Mouse (Mus musculus) ES-E14 (cell line): ENCODE data around the gene Hadhb. TPM values are rescaled to one million over a fixed set of nuclear protein-coding genes. Genes with fewer than 3 reads are reported as not detected.
A peak's percentile ranks its signal among the peaks of the same experiment; 100 is the strongest.

Source experiments
- DNase-seq: peaks from one replicate; pipeline ENCODE4 v3.0.0-alpha.2; 2013; ENCODE audit warnings: low read depth, low spot score
- H3K27ac ChIP-seq: 2 replicates; pipeline ENCODE4 v1.5.1; 2012; ENCODE audit warnings: low read depth, mild to moderate bottlenecking, low read length, moderate library complexity, mixed read lengths; ENCODE audit not compliant: poor library complexity, insufficient read depth, severe bottlenecking
- H3K36me3 ChIP-seq: 2 replicates; pipeline ENCODE4 v1.6.1; 2012; ENCODE audit warnings: mild to moderate bottlenecking, low read length, moderate library complexity, mixed read lengths; ENCODE audit not compliant: control insufficient read depth, poor library complexity, insufficient read depth, severe bottlenecking
- H3K4me1 ChIP-seq, 2 experiments: fragments of 150-350 bp in 1 of 2; sonication (generic) in 1 of 2; 2 replicates each; pipeline ENCODE4 v1.6.1; 2012; ENCODE audit warnings: low read length in 2 of 2, mild to moderate bottlenecking in 1 of 2, mixed read lengths in 1 of 2; ENCODE audit not compliant: control insufficient read depth in 2 of 2, insufficient read depth in 2 of 2, poor library complexity in 1 of 2
- H3K4me3 ChIP-seq, 2 experiments: fragments of 150-350 bp in 1 of 2; sonication (generic) in 1 of 2; 2 replicates each; pipeline ENCODE4 v1.5.1; 2012; ENCODE audit warnings: low read length in 2 of 2, low read depth in 1 of 2, mild to moderate bottlenecking in 1 of 2, mixed read lengths in 1 of 2; ENCODE audit not compliant: insufficient read depth in 1 of 2, poor library complexity in 1 of 2, severe bottlenecking in 1 of 2
- H3K9ac ChIP-seq: 2 replicates; pipeline ENCODE4 v1.6.1; 2012; ENCODE audit warnings: low read depth, mild to moderate bottlenecking, low read length, mixed read lengths; ENCODE audit not compliant: poor library complexity, insufficient read depth, severe bottlenecking
- H3K9me3 ChIP-seq: fragments of 150-350 bp; sonication (generic); 2 replicates; pipeline ENCODE4 v1.6.1; 2012; ENCODE audit warnings: low read depth, mild to moderate bottlenecking, low read length; ENCODE audit not compliant: control insufficient read depth, insufficient read depth
- CHD2 ChIP-seq: IDR thresholded peaks from 2 replicates; pipeline ENCODE4 v1.6.1; 2014; ENCODE audit warnings: mild to moderate bottlenecking, low read depth, low read length, inconsistent platforms
- HCFC1 ChIP-seq: IDR thresholded peaks from 2 replicates; pipeline ENCODE4 v1.6.1; 2012; ENCODE audit warnings: low read length, inconsistent platforms, borderline replicate concordance; ENCODE audit not compliant: insufficient read depth
- MAFK ChIP-seq: IDR thresholded peaks from 2 replicates; pipeline ENCODE4 v1.6.1; 2014; ENCODE audit warnings: mild to moderate bottlenecking, low read depth, low read length, inconsistent platforms; ENCODE audit not compliant: insufficient read depth
- ZC3H11A ChIP-seq: IDR thresholded peaks from 2 replicates; pipeline ENCODE4 v1.6.1; 2012; ENCODE audit warnings: low read depth, mild to moderate bottlenecking, inconsistent platforms, low read length, borderline replicate concordance
- ZNF384 ChIP-seq: IDR thresholded peaks from 2 replicates; pipeline ENCODE4 v1.6.1; 2012; ENCODE audit warnings: low read depth, low read length, inconsistent platforms
- in situ Hi-C, 2 experiments: fragments of 600-800 bp; cut with MboI; formaldehyde crosslinking; loops; one replicate each; pipeline ENCODE4 v1.15.1; 2025; ENCODE audit warnings: low sequenced_read_pairs in 2 of 2, inconsistent platforms in 1 of 2; ENCODE audit not compliant: unreplicated experiment in 2 of 2
- total RNA-seq: library from RNA; depleted of rRNA; stranded (reverse); fragments of 300-350 nt; gene quantifications from 2 replicates; pipeline ENCODE4 v1.2.3, GENCODE M21; 2012

The Hadhb gene
- total RNA-seq, 1 experiment = 110 TPM

- Histone ChIP-seq H3K9me3 (no peaks in the 10 kb centered on the region), H3K36me3 (no peaks in the 10 kb centered on the region), H3K4me1 (no peaks in the 10 kb centered on the region), H3K27ac (no peak overlapping the region), H3K9ac (no peak overlapping the region), H3K4me3 (no peak overlapping the region)
- DNase-seq = no peak
- in situ Hi-C loops = no loop called here
- TF ChIP-seq CHD2 (no peak), HCFC1 (no peak), MAFK (no peak), ZNF384 (no peak), ZC3H11A (no peak)
Measured at GRCm38 (mm10) chr5:30161836-30162235, 6.8 kb downstream of the Hadhb start.

GRCm38 (mm10) chr5:30162339-30162738 lies 7.3 kb downstream of the Hadhb start:
- DNase-seq = no peak
- H3K9ac ChIP-seq = no peak overlapping the region
- H3K4me1 ChIP-seq = no peaks in the 10 kb centered on the region
- no peak overlapping the region for H3K4me3 ChIP-seq
- no peaks in the 10 kb centered on the region for H3K36me3 ChIP-seq
- H3K27ac ChIP-seq = no peak overlapping the region
- no peak for TF ChIP-seq CHD2
- TF ChIP-seq ZC3H11A = no peak
- TF ChIP-seq HCFC1 = no peak
- TF ChIP-seq ZNF384 = no peak
- TF ChIP-seq MAFK = no peak
- in situ Hi-C loops = no loop called here
- H3K9me3 ChIP-seq = no peaks in the 10 kb centered on the region

- Histone ChIP-seq H3K4me3 (no peak overlapping the region), H3K9ac (no peak overlapping the region), H3K9me3 (no peaks in the 10 kb centered on the region), H3K27ac (no peak overlapping the region), H3K4me1 (no peaks in the 10 kb centered on the region), H3K36me3 (no peaks in the 10 kb centered on the region; the same call in 1 of the 2 replicates)
- in situ Hi-C loops = no loop called here
- TF ChIP-seq ZC3H11A (no peak), HCFC1 (no peak), ZNF384 (no peak), MAFK (no peak), CHD2 (no peak)
- DNase-seq = no peak
Measured at GRCm38 (mm10) chr5:30165234-30165946, 10.3 kb downstream of the Hadhb start.

GRCm38 (mm10) chr5:30170303-30170940 lies 15.4 kb downstream of the Hadhb start:
- TF ChIP-seq ZC3H11A (no peak), HCFC1 (no peak), MAFK (no peak), CHD2 (no peak), ZNF384 (no peak)
- Histone ChIP-seq H3K27ac (no peak overlapping the region), H3K4me1 (peaks cover 5 to 7% of the 10 kb centered on the region in 2 experiments; a peak in 3 of 4 replicates), H3K9me3 (no peaks in the 10 kb centered on the region), H3K4me3 (no peak overlapping the region), H3K36me3 (no peaks in the 10 kb centered on the region; the same call in 1 of the 2 replicates), H3K9ac (no peak overlapping the region)
- in situ Hi-C loops = no loop called here
- no peak for DNase-seq

- Histone ChIP-seq H3K27ac (peak overlapping the region; percentile 81; the same call in 1 of the 2 replicates), H3K9me3 (no peaks in the 10 kb centered on the region), H3K4me1 (peaks cover 5 to 9% of the 10 kb centered on the region in 2 experiments; a peak in 3 of 4 replicates), H3K9ac (no peak overlapping the region), H3K36me3 (peaks cover 2% of the 10 kb centered on the region), H3K4me3 (no peak overlapping the region)
- TF ChIP-seq MAFK = no peak
- TF ChIP-seq ZC3H11A = no peak
- no peak for TF ChIP-seq HCFC1
- TF ChIP-seq CHD2 = no peak
- TF ChIP-seq ZNF384 = no peak
- DNase-seq = no peak
- in situ Hi-C loops = no loop called here
Measured at GRCm38 (mm10) chr5:30172115-30172514, 17.1 kb downstream of the Hadhb start.
